Mouse (Mus musculus) spleen, adult 2 months (tissue): Measurements from ENCODE around the gene Tcf25.

ENCODE experiments used
- CTCF ChIP-seq: fragments of 200-500 bp; IDR thresholded peaks from 2 replicates; pipeline ENCODE4 v1.5.1; 2011; ENCODE audit warnings: mild to moderate bottlenecking, inconsistent platforms; ENCODE audit not compliant: insufficient read depth, insufficient read length, insufficient replicate concordance; ENCODE audit errors: extremely low read depth
- POLR2A ChIP-seq: fragments of 200-500 bp; IDR thresholded peaks from 2 replicates; pipeline ENCODE4 v1.6.1; 2011; ENCODE audit warnings: low read depth, low read length, inconsistent platforms

GRCm38 (mm10) chr8:123348237-123348843 is 25.2 kb upstream of the Tcf25 start:
- no peak for TF ChIP-seq CTCF
- no peak for TF ChIP-seq POLR2A
